8 mouse cellular contexts compared by ENCODE assay signal in genomic region chr6:97278014-97278787, GRCm38 (mm10). TPM values are rescaled to one million over a fixed set of nuclear protein-coding genes. Genes with fewer than 3 reads are reported as not detected.
DNase-seq lines count a peak whose midpoint lies in the region; ATAC-seq and TF ChIP-seq lines count a peak whose summit lies in the region.

No protein-coding gene starts in this region.

- H3K9me3 ChIP-seq in intestine, postnatal 0 days (ENCODE audit: control insufficient read depth): no peaks in the 10 kb centered on the region
- H3K9me3 ChIP-seq in midbrain, embryonic 11.5 days (ENCODE audit: control insufficient read depth, low read length): no peaks in the 10 kb centered on the region

- no peaks in the 10 kb centered on the region for H3K27me3 ChIP-seq in intestine, postnatal 0 days (replicated peaks; ENCODE audit: control insufficient read depth, insufficient read depth, low read length)
- no peaks in the 10 kb centered on the region for H3K27me3 ChIP-seq in midbrain, embryonic 11.5 days (ENCODE audit: control insufficient read depth, insufficient read depth, low read length)

- DNase-seq in adrenal gland, adult 18-20 months (ENCODE audit: low spot score in 2 of 2): peak; percentile 70
- peak; percentile 87 for DNase-seq in embryo, embryonic 11 days
- peak; percentile 75 for DNase-seq in left cerebral cortex, postnatal 4 days
- peak; percentile 97 for DNase-seq in midbrain, embryonic 11.5 days (ENCODE audit: low spot score, missing footprints)
- peak; percentile 72 for DNase-seq in skeletal muscle tissue, adult 2 months (ENCODE audit: low read depth, low spot score)

- peak overlapping the region; percentile 24 for H3K4me3 ChIP-seq in intestine, postnatal 0 days (ENCODE audit: low read depth, low read length)
- H3K4me3 ChIP-seq in midbrain, embryonic 11.5 days (ENCODE audit: low read depth, low read length): no peak overlapping the region

- intact Hi-C loops in left cerebral cortex, postnatal 4 days (cut with DNase I): loop anchor here (5.0 kb wide), 3 partner anchors 139 to 464 kb away; no protein-coding TSS in a partner anchor

- H3K9ac ChIP-seq in intestine, postnatal 0 days (ENCODE audit: low read depth, low read length): peak overlapping the region; percentile 34; the same call in 1 of the 2 replicates
- no peak overlapping the region for H3K9ac ChIP-seq in midbrain, embryonic 11.5 days (ENCODE audit: low read length)

- no peak overlapping the region for H3K27ac ChIP-seq in intestine, postnatal 0 days (ENCODE audit: low read depth, low read length)
- no peak overlapping the region for H3K27ac ChIP-seq in midbrain, embryonic 11.5 days (ENCODE audit: low read depth, low read length)

- H3K4me1 ChIP-seq in intestine, postnatal 0 days (replicated peaks; ENCODE audit: control insufficient read depth, insufficient read depth, low read length): 0 out of 2 replicates have a peak, but pooled peaks cover 5% of the 10 kb centered on the region
- peaks cover 4% of the 10 kb centered on the region; the same call in 1 of the 2 replicates for H3K4me1 ChIP-seq in midbrain, embryonic 11.5 days (ENCODE audit: control insufficient read depth, insufficient read depth, low read length)

- peak; percentile 77 for ATAC-seq in granulocyte monocyte progenitor cell, adult 5-6 weeks (replicated peaks; ENCODE audit: poor library complexity, severe bottlenecking)
- peak; percentile 66 for ATAC-seq in intestine, postnatal 0 days
- ATAC-seq in midbrain, embryonic 11.5 days (ENCODE audit: low FRiP score): peak; percentile 68
- no peak for ATAC-seq in erythroid progenitor cell, adult 5-6 weeks (replicated peaks; ENCODE audit: low FRiP score, poor library complexity, severe bottlenecking)

- H3K36me3 ChIP-seq in intestine, postnatal 0 days (ENCODE audit: control insufficient read depth, insufficient read depth): no peaks in the 10 kb centered on the region
- no peaks in the 10 kb centered on the region for H3K36me3 ChIP-seq in midbrain, embryonic 11.5 days (ENCODE audit: control insufficient read depth, insufficient read depth, low read length)

- WGBS in intestine, postnatal 0 days: 10% methylated on average over 19 of the region's 19 CpGs
- WGBS in midbrain, embryonic 11.5 days: 2% methylated on average over 19 of the region's 19 CpGs

- H3K4me2 ChIP-seq in intestine, postnatal 0 days (replicated peaks; ENCODE audit: low read depth): peak overlapping the region; percentile 66
- peak overlapping the region; percentile 25; the same call in 1 of the 2 replicates for H3K4me2 ChIP-seq in midbrain, embryonic 11.5 days

- peak; percentile 92 for TF ChIP-seq CTCF in intestine, postnatal 0 days (IDR thresholded peaks at IDR 0.05; ENCODE audit: low read depth)

RNA-seq across cellular contexts. Expression of gene Lmod3, which starts 25.6 kb away (rescaled TPM):
- under 1 TPM in 1 of 2 experiments, not detected in 1; 0.45 TPM for total RNA-seq in adrenal gland, adult 18-20 months (2021)
- total RNA-seq in granulocyte monocyte progenitor cell, adult 5-6 weeks (2014; fragmentation: Nextera tagmentation): not detected in 2 replicates
- not detected in 2 replicates for total RNA-seq in granulocyte monocyte progenitor cell, adult 5-6 weeks (2017)
- 0.08 and 0.13 TPM in 2 replicates for polyA plus RNA-seq in intestine, postnatal 0 days (2015; fragmentation: Nextera tagmentation; extraction: Ambion mirVana)
- total RNA-seq in left cerebral cortex, postnatal 4 days (2021): 1 to 10 TPM in 1 of 2 experiments, under 1 TPM in 1; 0.77 to 1.1 TPM
- polyA plus RNA-seq in midbrain, embryonic 11.5 days (2014; fragmentation: Nextera tagmentation; extraction: Ambion mirVana): 0.08 TPM in 1 of 2 replicates, not detected in the other
- not detected in 2 replicates for total RNA-seq in erythroid progenitor cell, adult 5-6 weeks (2015; ENCODE audit: low replicate concordance)
- total RNA-seq in erythroid progenitor cell, adult 5-6 weeks (2017; ENCODE audit: low replicate concordance): not detected in 2 replicates
